Mouse (Mus musculus) urinary bladder, postnatal 25 days (tissue): ENCODE measurements at regions not wholly inside any gene's neighbourhood (a gene's known extent, or its start where the extent isn't known, plus 50 kb on each side); places are given as distances from the start of the nearest gene placed in this dataset.

Experiments
- DNase-seq: peaks from one replicate; pipeline ENCODE4 v3.0.0; 2022; ENCODE audit warnings: low spot score

GRCm38 (mm10) chr9:118326656-118327055, 151.4 kb upstream of the Eomes start:
- DNase-seq = no peak

GRCm38 (mm10) chr9:118327904-118328303, 150.1 kb upstream of the Eomes start:
- no peak for DNase-seq

GRCm38 (mm10) chr9:118341401-118341800, 136.6 kb upstream of the Eomes start:
- no peak for DNase-seq

- no peak for DNase-seq
Measured at GRCm38 (mm10) chr9:118354911-118355310, 123.1 kb upstream of the Eomes start.

- no peak for DNase-seq
Measured at GRCm38 (mm10) chr9:118357406-118357805, 120.6 kb upstream of the Eomes start.

GRCm38 (mm10) chr9:118363929-118364328, 114.1 kb upstream of the Eomes start:
- DNase-seq = no peak

GRCm38 (mm10) chr9:118365431-118365830, 112.6 kb upstream of the Eomes start:
- DNase-seq = no peak

- no peak for DNase-seq
Measured at GRCm38 (mm10) chr9:118367314-118367713, 110.7 kb upstream of the Eomes start.

- DNase-seq = no peak
Measured at GRCm38 (mm10) chr9:118370581-118370980, 107.4 kb upstream of the Eomes start.

GRCm38 (mm10) chr9:118374680-118375079, 103.3 kb upstream of the Eomes start:
- DNase-seq = no peak

- no peak for DNase-seq
Measured at GRCm38 (mm10) chr9:118379055-118379454, 99.0 kb upstream of the Eomes start.

GRCm38 (mm10) chr9:118382532-118382931, 95.5 kb upstream of the Eomes start:
- no peak for DNase-seq

GRCm38 (mm10) chr9:118384610-118385009, 93.4 kb upstream of the Eomes start:
- DNase-seq = no peak

- no peak for DNase-seq
Measured at GRCm38 (mm10) chr9:118387631-118388030, 90.4 kb upstream of the Eomes start.

GRCm38 (mm10) chr9:118389481-118390334, 88.3 kb upstream of the Eomes start:
- DNase-seq = peak; percentile 4

GRCm38 (mm10) chr9:118390679-118391078, 87.3 kb upstream of the Eomes start:
- DNase-seq = no peak

- DNase-seq = no peak
Measured at GRCm38 (mm10) chr9:118391715-118392114, 86.3 kb upstream of the Eomes start.

- DNase-seq = no peak
Measured at GRCm38 (mm10) chr9:118392796-118393195, 85.2 kb upstream of the Eomes start.

GRCm38 (mm10) chr9:118393567-118393966, 84.4 kb upstream of the Eomes start:
- DNase-seq = no peak

GRCm38 (mm10) chr9:118396425-118397053, 81.5 kb upstream of the Eomes start:
- no peak for DNase-seq

GRCm38 (mm10) chr9:118400520-118400919, 77.5 kb upstream of the Eomes start:
- DNase-seq = no peak

- DNase-seq = no peak
Measured at GRCm38 (mm10) chr9:118401170-118401569, 76.8 kb upstream of the Eomes start.

GRCm38 (mm10) chr9:118404867-118405266, 73.1 kb upstream of the Eomes start:
- no peak for DNase-seq
